9 mouse cellular contexts compared by ENCODE assay signal in genomic region chr2:93415281-93415680, GRCm38 (mm10). TPM values are rescaled to one million over a fixed set of nuclear protein-coding genes. Genes with fewer than 3 reads are reported as not detected.
DNase-seq lines count a peak whose midpoint lies in the region; ATAC-seq and TF ChIP-seq lines count a peak whose summit lies in the region.
"Had no signal": no experiment of that assay in that cellular context is flagged by ENCODE, and none has a peak within 500 bp of the region (broad histone marks: within the 10 kb centered on the region; RNA-seq: fewer than 3 reads in every experiment).

No protein-coding gene starts in this region.

- no peak overlapping the region for H3K27ac ChIP-seq in kidney, embryonic 15.5 days
- H3K27ac ChIP-seq in olfactory bulb, adult 2 months (ENCODE audit: insufficient read depth, low read depth, low read length): no peak overlapping the region

- peak; percentile 77 for DNase-seq in CD4-positive, CD25-positive, alpha-beta regulatory T cell, adult 2 months (ENCODE audit: low read depth, low spot score)
- DNase-seq in kidney, adult 9 months: peak; percentile 55
- DNase-seq in brain, embryonic 14.5 days (ENCODE audit: low read depth): peak; percentile 51
- peak; percentile 74 for DNase-seq in liver
- DNase-seq in frontal cortex, postnatal 10 days (ENCODE audit: low spot score in 2 of 2): no peak

- H3K27me3 ChIP-seq in kidney, embryonic 15.5 days: peaks cover 6% of the 10 kb centered on the region; the same call in 1 of the 2 replicates

- no peak overlapping the region for H3K4me3 ChIP-seq in kidney, embryonic 15.5 days (replicated peaks)
- no peak overlapping the region for H3K4me3 ChIP-seq in olfactory bulb, adult 2 months (ENCODE audit: insufficient read depth, low read depth, low read length)
- H3K4me3 ChIP-seq: megakaryocyte, embryonic 14.5 days had no signal

- ATAC-seq in CD4-positive, CD25-positive, alpha-beta regulatory T cell, adult 4 months: no peak
- ATAC-seq in kidney, embryonic 15.5 days (replicated peaks; ENCODE audit: low FRiP score): no peak

- no peak overlapping the region for H3K9ac ChIP-seq in kidney, embryonic 15.5 days

- no peak for TF ChIP-seq POLR2A in brain, embryonic 14.5 days (IDR thresholded peaks at IDR 0.05; ENCODE audit: borderline replicate concordance, extremely low read depth, insufficient read depth, insufficient read length, poor library complexity, severe bottlenecking)
- TF ChIP-seq POLR2A in olfactory bulb, adult 2 months (IDR thresholded peaks at IDR 0.05; ENCODE audit: insufficient read depth, low read depth, low read length): no peak

- peaks cover 38% of the 10 kb centered on the region for H3K4me1 ChIP-seq in kidney, embryonic 15.5 days
- H3K4me1 ChIP-seq in olfactory bulb, adult 2 months (ENCODE audit: control insufficient read depth, insufficient read depth, low read length): no peaks in the 10 kb centered on the region

- H3K9me3 ChIP-seq in kidney, embryonic 15.5 days (replicated peaks): no peaks in the 10 kb centered on the region
- H3K9me3 ChIP-seq: megakaryocyte, embryonic 14.5 days had no signal

- 35% methylated on average over 5 of the region's 5 CpGs for WGBS in kidney, embryonic 15.5 days
- 55% methylated on average over 5 of the region's 5 CpGs for WGBS in olfactory bulb, adult 2 months

- peak; percentile 76 for TF ChIP-seq CTCF in brain, embryonic 14.5 days (IDR thresholded peaks at IDR 0.05; ENCODE audit: borderline replicate concordance, extremely low read depth, insufficient read depth, insufficient read length)
- peak; percentile 58; the same call in 1 of the 2 replicates for TF ChIP-seq CTCF in olfactory bulb, adult 2 months (IDR thresholded peaks at IDR 0.05; ENCODE audit: insufficient read depth, low read depth, low read length)

- H3K36me3 ChIP-seq in kidney, embryonic 15.5 days: no peaks in the 10 kb centered on the region

- H3K4me2 ChIP-seq in kidney, embryonic 15.5 days: no peak overlapping the region

RNA-seq across cellular contexts. Expression of gene Cd82, which starts 47.7 kb away (rescaled TPM):
- polyA plus RNA-seq in CD4-positive, CD25-positive, alpha-beta regulatory T cell, adult 4 months (2017; shearing (Covaris generic)): 1,000 to 10,000 TPM in 1 of 2 experiments, 100 to 1,000 TPM in 1; 432 to 1,042 TPM
- polyA plus RNA-seq in kidney, embryonic 15.5 days (2015; fragmentation: Nextera tagmentation; extraction: Ambion mirVana): 47.8 and 49.4 TPM in 2 replicates
- 19.5 and 24.4 TPM in 2 replicates for polyA plus RNA-seq in brain, embryonic 14.5 days (2012; rRNA removed)
- not detected in 2 replicates for polyA plus RNA-seq in olfactory bulb, adult 2 months (2012; ENCODE audit: insufficient read depth, insufficient read length, low replicate concordance, missing spikeins)

Comparison
In these comparisons a context has a peak if more than half of its experiments do, and no peak if none do; other contexts are left out.
1. DNase-seq: peak in CD4-positive, CD25-positive, alpha-beta regulatory T cell, adult 2 months (single experiment), kidney, adult 9 months (single experiment), brain, embryonic 14.5 days (single experiment) and liver (single experiment); none in frontal cortex, postnatal 10 days (0 of 2).